Mouse (Mus musculus): ENCODE data around the gene Grk5.

The Grk5 gene

GRCm38 (mm10) chr19:60973508-60973907, 84.0 kb downstream of the Grk5 start:
- DNase-seq (ENCODE audit: low spot score in 2 of 2): no peak

DNA sequence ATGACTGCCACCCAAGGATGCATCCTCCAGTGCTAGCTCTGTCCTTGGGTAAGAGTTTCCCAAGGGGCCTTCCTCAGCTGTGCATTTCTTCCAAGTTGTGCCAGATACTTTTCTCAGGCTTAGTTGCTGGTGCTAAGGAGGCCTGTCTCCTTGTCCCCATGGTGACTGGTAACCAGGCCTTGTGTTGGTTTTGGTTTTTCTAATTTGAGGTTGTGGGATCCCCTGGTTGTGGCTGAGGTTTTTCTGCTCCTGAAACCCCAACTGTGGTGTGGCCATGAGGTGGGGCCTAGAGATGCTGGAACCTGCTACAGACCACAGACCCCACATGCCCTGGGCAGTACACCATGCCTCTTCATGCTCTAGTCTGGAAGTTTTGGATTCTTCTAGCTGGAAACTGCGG, 90.0 kb downstream of the Grk5 start:
- DNase-seq (ENCODE audit: low spot score in 2 of 2): no peak

DNA sequence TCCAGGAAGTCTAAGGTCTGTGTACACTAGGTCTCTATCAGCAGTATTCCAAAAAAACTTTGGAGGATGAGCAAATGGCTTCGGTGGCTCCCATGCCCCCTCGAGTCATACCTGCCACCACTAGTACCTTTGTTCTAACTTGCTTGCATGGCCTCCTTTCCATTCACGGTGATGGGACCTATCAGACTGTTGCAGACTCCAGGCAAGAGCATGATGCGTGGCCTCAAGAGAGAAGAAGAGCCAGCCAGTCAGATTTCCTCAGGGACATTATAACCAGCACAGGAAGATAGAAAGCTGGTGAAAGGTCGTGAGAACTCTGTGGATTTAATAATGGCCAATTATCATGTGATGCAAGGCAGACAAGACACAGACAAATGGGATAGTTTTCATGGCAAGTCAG, 91.8 kb downstream of the Grk5 start:
- DNase-seq (ENCODE audit: low spot score in 2 of 2): no peak

DNA sequence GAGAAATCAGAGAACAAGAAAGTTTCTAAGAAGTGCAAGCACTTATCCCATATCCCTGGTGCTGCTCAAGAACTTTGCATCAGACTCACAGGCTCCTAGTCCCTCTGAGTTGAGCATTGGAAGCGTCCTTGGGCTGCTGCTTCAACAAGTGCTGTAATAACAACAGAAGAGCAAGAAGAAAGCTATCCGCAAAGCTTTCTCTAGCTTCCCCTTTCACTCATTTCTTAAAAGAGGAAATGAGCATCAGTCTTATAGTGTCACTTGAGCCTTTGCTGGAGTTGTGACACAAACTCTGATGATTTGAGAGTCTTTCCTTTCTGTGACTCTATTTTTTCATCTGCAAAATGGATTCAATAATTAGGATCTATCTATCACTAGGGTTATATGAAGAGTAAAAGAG, 92.3 kb downstream of the Grk5 start:
- DNase-seq (ENCODE audit: low spot score in 2 of 2): no peak

- no peak for DNase-seq (ENCODE audit: low spot score in 2 of 2)
Measured at GRCm38 (mm10) chr19:60989766-60990165, 100.2 kb downstream of the Grk5 start.

DNA sequence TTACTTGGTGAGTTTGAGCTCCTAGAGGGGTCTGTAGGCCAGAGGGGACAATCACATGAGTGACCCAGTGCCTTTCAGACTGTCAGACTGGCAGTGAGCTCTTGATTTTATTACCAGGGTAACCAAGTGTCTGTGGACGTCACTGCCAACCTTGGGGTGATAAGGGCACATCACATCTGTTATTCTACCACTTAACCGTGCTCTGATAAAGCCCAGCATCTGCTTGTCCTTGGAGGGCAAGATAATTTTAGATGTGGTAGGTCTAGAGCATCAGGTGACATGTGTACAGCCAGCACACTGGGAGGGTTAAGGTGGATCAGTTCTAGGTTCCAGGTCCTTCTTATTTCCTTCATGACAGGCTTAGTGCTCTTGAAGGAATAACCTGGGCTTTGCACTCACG, 104.7 kb downstream of the Grk5 start:
- no peak for DNase-seq (ENCODE audit: low spot score in 2 of 2)

- no peak for DNase-seq (ENCODE audit: low spot score in 2 of 2)
Measured at GRCm38 (mm10) chr19:60994845-60995244, 105.3 kb downstream of the Grk5 start.

- DNase-seq (ENCODE audit: low spot score in 2 of 2): no peak
Measured at GRCm38 (mm10) chr19:60997784-60998183, 108.2 kb downstream of the Grk5 start.

GRCm38 (mm10) chr19:60999652-61000051, 110.1 kb downstream of the Grk5 start:
- no peak for DNase-seq (ENCODE audit: low spot score in 2 of 2)

GRCm38 (mm10) chr19:61000958-61001357, 111.4 kb downstream of the Grk5 start:
- DNase-seq (ENCODE audit: low spot score in 2 of 2): no peak

GRCm38 (mm10) chr19:61009266-61009665, 119.7 kb downstream of the Grk5 start:
- no peak for DNase-seq (ENCODE audit: low spot score in 2 of 2)

DNA sequence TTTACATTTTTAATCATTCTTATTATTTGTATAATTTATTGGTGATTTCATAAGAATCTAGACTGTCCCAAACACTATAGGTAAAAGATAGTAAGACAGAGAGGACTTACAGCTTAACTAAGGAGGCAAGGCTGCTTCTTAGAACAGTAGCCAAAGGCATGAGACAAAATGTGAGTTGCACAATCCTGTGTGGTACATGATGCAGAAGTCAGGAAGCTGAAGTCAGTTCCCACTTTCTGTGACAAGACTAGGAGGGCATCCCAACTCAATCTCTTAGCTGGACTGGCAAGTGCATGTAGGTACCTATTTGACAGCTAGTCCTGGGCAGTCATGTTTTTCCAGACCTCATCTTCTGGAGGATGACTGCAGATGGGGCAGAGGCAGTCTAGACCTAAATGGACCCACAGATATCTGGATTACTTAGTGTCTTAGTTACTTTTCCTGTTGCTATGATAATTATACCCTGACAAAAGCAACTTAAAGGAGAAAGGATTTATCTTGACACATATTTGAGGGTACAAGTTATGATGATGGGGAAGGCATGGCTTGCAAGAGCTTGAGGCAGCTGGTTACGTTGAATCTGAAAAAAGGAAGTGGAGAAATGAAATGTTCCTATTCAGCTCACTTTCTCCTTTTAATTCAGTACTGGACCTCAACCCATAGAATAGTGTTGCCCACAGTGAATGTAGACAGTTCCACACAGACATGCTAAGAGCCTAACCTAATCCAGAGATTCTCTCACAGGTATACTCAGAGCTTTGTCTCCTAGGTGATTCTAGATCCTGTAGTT, 128.1 kb downstream of the Grk5 start:
- DNase-seq (ENCODE audit: low spot score in 2 of 2): no peak

GRCm38 (mm10) chr19:61021502-61021901, 132.0 kb downstream of the Grk5 start:
- DNase-seq (ENCODE audit: low spot score in 2 of 2): no peak

DNA sequence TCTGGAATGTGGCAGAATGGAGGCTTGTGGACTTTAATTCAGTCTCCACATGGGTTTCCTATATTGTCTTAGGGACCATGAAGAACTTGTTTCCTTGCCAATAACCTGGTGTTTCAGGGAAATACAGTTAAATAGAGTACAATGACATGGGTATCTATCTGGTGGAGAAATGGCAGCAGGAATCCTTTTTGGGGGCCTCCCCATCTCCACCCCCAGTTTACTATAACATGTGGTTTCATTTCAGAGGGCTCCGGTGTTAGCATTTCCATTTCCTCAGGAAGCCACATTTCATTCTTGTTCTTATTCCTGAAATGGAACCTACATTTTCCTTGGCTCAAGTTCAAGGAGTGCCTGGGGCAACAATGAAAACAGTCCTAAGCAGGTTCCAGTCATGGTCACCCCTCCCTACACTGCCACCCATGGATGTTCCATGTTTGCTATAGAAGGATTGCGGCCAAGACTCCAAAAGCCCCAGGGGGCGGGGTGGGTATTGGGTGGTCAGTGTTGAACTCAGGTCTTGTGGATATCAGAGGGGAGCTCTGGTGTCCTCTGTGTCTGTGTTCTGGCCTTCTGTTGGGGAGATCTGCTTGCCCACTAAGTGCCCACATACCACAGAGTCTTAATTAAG, 132.5 kb downstream of the Grk5 start:
- DNase-seq (ENCODE audit: low spot score in 2 of 2): no peak

GRCm38 (mm10) chr19:61031570-61031969, 142.0 kb downstream of the Grk5 start:
- no peak for DNase-seq (ENCODE audit: low spot score in 2 of 2)

GRCm38 (mm10) chr19:61039151-61039550, 149.6 kb downstream of the Grk5 start:
- no peak for DNase-seq (ENCODE audit: low spot score in 2 of 2)

DNA sequence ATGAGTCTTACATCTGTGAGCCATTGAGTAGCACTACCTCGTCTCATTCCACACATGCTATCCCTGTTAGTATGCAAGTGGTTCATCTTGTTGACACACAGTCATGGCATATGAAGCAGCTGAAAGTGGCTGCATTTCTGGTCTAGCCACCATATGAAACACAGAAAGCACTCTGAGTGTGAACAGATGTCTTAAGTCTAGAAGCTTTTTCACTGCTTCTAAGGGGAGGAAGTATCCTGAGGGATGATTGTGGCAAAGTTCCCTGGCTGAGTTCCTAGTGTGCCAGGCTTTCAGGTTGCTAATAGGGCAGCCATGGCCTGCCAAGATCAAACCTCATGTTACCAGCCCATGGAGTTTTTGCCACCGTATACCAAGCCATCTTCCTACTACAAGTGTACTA, 159.1 kb downstream of the Grk5 start:
- DNase-seq (ENCODE audit: low spot score in 2 of 2): no peak

DNA sequence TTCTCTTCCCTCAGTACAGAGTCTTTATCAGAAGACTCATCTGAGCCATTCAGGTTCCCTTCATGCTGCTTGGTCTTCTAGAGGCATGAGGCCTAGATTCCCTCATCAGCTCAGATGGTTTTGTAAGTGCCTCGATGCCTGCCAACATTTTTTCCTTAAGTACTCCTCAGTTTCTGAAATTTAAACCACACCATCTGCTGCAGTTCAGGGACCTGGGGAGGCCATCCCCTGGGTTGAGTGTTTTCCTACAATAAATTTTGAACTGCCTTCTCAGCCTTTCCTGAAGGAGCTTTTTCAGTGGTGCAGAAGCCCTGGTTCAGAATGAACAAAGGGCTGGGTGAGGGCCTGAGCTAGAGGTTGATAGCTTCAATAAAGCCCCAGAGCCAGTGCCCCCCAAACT, 159.9 kb downstream of the Grk5 start:
- no peak for DNase-seq (ENCODE audit: low spot score in 2 of 2)

DNA sequence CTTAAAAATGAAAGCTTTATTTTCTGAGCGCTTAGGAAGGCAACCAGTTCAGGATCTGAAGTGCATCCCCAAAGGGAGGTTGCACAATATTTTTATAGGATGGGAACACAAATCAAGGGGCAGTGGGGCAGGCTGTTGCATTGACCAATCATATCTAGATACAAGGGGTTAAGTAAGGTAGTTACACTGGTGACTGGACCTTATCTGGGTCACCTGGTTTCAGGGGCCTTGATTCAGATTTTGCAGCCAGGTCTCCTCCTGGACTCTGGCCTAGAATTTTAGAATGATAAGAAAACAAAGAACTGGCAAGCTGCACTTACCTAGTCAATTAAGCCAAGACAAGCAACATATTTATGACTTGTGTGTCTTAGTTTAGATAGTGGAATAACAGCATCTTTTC, 161.6 kb downstream of the Grk5 start:
- no peak for DNase-seq (ENCODE audit: low spot score in 2 of 2)

GRCm38 (mm10) chr19:61052008-61052407, 162.5 kb downstream of the Grk5 start:
- DNase-seq (ENCODE audit: low spot score in 2 of 2): no peak

DNA sequence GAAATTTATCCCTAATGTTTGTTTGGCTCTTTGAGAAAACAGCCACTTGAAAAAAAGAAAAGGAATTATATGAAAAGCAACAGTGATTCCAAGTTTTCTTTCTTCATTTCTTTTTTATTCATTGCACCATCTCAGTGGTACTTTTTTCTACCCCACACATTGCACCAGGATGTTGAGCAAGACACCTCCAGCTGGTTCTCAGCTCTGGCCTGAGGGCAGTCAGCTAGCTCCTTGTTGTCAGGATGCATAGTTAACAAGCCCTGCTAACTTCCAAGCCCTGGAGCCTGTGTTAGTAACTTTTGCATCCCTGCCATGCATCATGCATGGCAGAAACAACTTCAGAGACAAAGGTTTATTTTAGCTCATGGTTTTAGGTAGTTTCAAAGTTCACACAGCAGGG, 163.2 kb downstream of the Grk5 start:
- DNase-seq (ENCODE audit: low spot score in 2 of 2): no peak

DNA sequence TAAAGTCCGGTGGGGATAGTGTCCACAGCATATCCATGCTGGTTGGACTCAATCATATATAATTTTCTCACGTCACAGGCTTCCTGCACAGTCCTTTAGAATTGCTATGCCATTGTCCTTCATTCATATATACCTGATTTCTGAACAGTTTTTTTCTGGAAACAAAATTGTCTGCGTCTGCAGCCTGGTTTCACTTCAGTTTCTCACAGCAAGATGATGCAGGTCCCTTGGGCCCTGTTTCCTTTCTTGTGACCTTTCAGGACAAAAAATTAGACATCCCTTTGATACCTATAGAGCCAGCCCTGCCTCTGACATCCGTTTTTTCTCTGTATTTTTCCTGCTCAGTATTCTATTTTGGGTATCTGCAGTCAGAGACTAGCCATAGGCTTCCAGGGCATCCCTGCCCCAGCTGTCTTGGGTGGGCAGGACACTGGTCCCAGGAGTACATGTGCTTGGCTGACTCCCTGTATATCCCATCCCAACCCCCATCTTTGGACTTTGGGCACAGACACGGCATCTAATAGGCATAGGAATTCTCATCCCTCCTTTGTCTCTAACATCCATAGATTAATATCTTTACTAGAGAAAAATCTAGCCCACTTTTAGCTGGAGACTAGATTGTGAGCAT, 167.3 kb downstream of the Grk5 start:
- DNase-seq (ENCODE audit: low spot score in 2 of 2): no peak

DNA sequence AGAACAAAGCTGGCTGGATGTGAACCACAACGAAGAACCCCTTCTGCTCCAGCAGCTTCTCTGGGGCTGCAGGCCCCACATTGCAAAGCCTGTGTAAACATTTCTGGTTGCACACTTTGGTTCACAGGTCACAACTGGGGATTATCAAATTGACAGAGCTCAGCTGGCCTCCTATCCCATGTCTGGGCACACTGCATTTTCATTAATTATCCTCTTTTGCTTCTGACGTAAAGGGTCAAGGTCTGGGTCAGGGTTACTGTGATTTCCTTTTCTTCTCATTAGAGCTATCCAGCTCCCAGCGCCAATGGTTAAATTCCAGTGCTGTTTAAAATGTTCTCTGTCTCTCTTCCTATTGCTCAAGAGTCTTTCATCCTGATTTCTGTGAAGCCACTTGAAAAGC, 168.0 kb downstream of the Grk5 start:
- no peak for DNase-seq (ENCODE audit: low spot score in 2 of 2)
